Mouse (Mus musculus) brain, embryonic 14.5 days (tissue): Measurements from ENCODE around the gene Jup.

ENCODE experiments used
- CTCF ChIP-seq: fragments of 200-500 bp; IDR thresholded peaks from 2 replicates; pipeline ENCODE4 v1.5.1; 2012; ENCODE audit warnings: inconsistent platforms, mild to moderate bottlenecking, moderate library complexity, borderline replicate concordance; ENCODE audit not compliant: insufficient read depth, insufficient read length; ENCODE audit errors: extremely low read depth
- POLR2A ChIP-seq: fragments of 200-500 bp; IDR thresholded peaks from 2 replicates; pipeline ENCODE4 v1.6.1; 2012; ENCODE audit warnings: mild to moderate bottlenecking, inconsistent platforms, borderline replicate concordance; ENCODE audit not compliant: poor library complexity, insufficient read depth, insufficient read length, severe bottlenecking; ENCODE audit errors: extremely low read depth

DNA sequence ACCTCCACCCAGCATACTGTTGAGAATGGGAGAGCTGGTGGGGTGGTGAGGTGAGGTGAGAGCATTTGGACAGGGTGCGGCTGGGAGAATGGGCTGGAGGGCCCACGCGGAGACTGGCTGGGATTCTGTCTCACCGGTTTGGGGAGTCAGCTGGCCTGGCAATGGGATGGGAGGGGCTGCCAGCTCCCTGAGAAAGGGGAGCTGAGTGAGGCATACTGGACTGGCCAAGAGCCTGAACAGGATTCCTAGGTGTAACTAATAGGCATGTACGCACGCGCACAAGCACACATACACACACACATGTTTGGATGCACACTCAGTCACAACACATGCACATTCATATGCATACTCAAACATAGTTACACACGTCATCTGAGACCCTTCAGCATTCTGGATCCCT, 8.7 kb upstream of the Jup start:
- TF ChIP-seq CTCF (no peak), POLR2A (no peak)
